Mouse (Mus musculus) embryonic facial prominence, embryonic 12.5 days (tissue): Measurements from ENCODE around the gene Gtf2b. TPM values are rescaled to one million over a fixed set of nuclear protein-coding genes. Genes with fewer than 3 reads are reported as not detected.

Experiments used
- ATAC-seq: fragments of 200-750 bp; cut with Nextera tagmentation; 2 replicates; pipeline ENCODE4 v1.8.0; 2017; ENCODE audit not compliant: insufficient number of reproducible peaks, insufficient read depth, low FRiP score, low TSS enrichment
- H3K27ac ChIP-seq: fragments of 300-500 bp; sonication (generic); 2 replicates; pipeline ENCODE4 v1.5.1; 2016; ENCODE audit warnings: mild to moderate bottlenecking
- H3K27me3 ChIP-seq: fragments of 300-500 bp; sonication (generic); 2 replicates; pipeline ENCODE4 v1.6.1; 2016; ENCODE audit warnings: mild to moderate bottlenecking, moderate library complexity
- H3K36me3 ChIP-seq: fragments of 300-500 bp; sonication (generic); 2 replicates; pipeline ENCODE4 v1.6.1; 2016; ENCODE audit warnings: mild to moderate bottlenecking
- H3K4me1 ChIP-seq: fragments of 300-500 bp; sonication (generic); 2 replicates; pipeline ENCODE4 v1.6.1; 2016
- H3K4me2 ChIP-seq: fragments of 300-500 bp; sonication (generic); replicated peaks from 2 replicates; pipeline ENCODE4 v1.6.1; 2016; ENCODE audit warnings: mild to moderate bottlenecking, moderate library complexity
- H3K4me3 ChIP-seq: fragments of 300-500 bp; sonication (generic); 2 replicates; pipeline ENCODE4 v1.5.1; 2016; ENCODE audit warnings: mild to moderate bottlenecking
- H3K9ac ChIP-seq: fragments of 300-500 bp; sonication (generic); 2 replicates; pipeline ENCODE4 v1.6.1; 2016; ENCODE audit warnings: mild to moderate bottlenecking, moderate library complexity
- H3K9me3 ChIP-seq: fragments of 300-500 bp; sonication (generic); 2 replicates; pipeline ENCODE4 v1.6.1; 2016; ENCODE audit warnings: mild to moderate bottlenecking, moderate library complexity
- WGBS: fragments of 180-500 bp; shearing (Covaris S2); methylation state at CpG from one replicate; pipeline ENCODE4 v1.1.7; 2016; 5-methylcytosine and 5-hydroxymethylcytosine counted together
- polyA plus RNA-seq: library from polyadenylated mRNA; unstranded; fragments of >200 nt; fragmentation: Nextera tagmentation; extraction: Ambion mirVana; gene quantifications from 2 replicates; pipeline ENCODE4 v1.2.1, GENCODE M21; 2016

Gene Gtf2b
- polyA plus RNA-seq, 1 experiment from 2014 or later, result 85.4 TPM

DNA sequence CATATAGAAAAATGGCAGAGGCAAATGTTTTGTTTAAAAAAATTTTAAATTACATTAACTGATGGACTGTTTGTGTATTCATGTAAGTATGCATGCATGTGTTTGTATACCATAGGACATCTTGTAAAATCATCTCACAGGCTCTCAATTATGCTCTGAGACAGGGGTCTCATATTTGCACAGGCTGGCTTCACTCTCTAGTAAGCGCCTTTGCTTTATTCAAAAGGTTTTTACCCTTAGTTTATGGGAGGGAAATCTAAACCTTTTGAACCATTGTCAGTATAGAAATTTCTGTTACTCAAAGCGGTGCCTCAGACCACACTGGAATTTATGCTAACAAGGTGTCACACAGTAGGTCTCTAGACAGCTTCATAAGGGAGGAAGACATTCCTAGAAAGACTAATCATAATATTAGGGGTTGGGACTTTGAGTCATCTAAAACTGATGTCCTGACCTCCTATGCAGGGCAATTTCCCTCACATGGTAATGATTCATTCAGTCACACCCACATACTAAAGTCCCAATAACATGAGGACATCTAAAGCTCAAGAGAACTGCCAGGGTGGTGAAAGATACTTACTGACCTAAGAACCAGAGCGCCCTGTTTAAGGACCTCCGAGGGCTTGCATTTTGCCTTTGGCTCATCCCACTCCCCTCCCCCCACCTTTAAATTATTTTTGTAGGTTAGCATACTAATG, 61.8 kb downstream of the Gtf2b start:
- no peak overlapping the region for H3K27ac ChIP-seq
- no peak for ATAC-seq
- H3K36me3 ChIP-seq, result peaks cover 12% of the 10 kb centered on the region; the same call in 1 of the 2 replicates
- WGBS, result 93% methylated on average over 4 of the region's 4 CpGs
- H3K9me3 ChIP-seq, result no peaks in the 10 kb centered on the region
- no peaks in the 10 kb centered on the region for H3K4me1 ChIP-seq
- H3K27me3 ChIP-seq, result no peaks in the 10 kb centered on the region
- H3K4me3 ChIP-seq, result no peak overlapping the region
- no peak overlapping the region for H3K4me2 ChIP-seq
- H3K9ac ChIP-seq, result no peak overlapping the region

DNA sequence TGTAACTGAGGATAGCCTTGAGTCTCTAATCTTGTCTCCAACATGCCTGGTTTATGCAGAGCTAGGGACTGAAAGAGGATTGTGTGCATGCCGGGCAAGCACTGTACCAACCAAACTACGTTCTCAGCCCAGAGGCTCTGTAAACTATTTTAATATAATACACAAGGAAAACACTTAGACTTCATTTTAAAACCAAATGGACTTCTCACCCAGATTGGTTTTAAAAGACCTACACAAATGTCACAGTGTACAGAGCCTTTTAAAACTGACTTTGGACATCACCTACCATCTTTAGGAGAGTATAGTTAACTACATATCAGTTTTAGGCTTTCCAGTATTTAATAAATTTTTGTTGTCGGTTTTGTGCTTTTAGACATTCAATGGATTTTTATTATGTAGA, 68.1 kb downstream of the Gtf2b start:
- 92% methylated on average over 3 of the region's 3 CpGs for WGBS
- H3K36me3 ChIP-seq, result peaks cover 7% of the 10 kb centered on the region; the same call in 1 of the 2 replicates

More for the DNA sequence above, 68.1 kb downstream of the Gtf2b start:
- Histone ChIP-seq H3K27ac (no peak overlapping the region), H3K9me3 (no peaks in the 10 kb centered on the region), H3K4me2 (no peak overlapping the region), H3K27me3 (no peaks in the 10 kb centered on the region), H3K4me1 (no peaks in the 10 kb centered on the region), H3K4me3 (no peak overlapping the region), H3K9ac (no peak overlapping the region)
- no peak for ATAC-seq

Other genes starting within 250 kb of the Gtf2b start
- 1.1 and 2.2 TPM in 2 replicates for gene Gbp7, start 234.7 kb upstream of the Gtf2b start, polyA plus RNA-seq
- 0.69 and 1.4 TPM in 2 replicates for gene Gbp3, start 205.0 kb upstream of the Gtf2b start, polyA plus RNA-seq
- gene Gbp2b, start 170.2 kb upstream of the Gtf2b start, polyA plus RNA-seq, result not detected in 2 replicates
- gene Gbp2, start 144.4 kb upstream of the Gtf2b start, polyA plus RNA-seq, result 0.09 and 0.23 TPM in 2 replicates
- gene Kyat3, start 64.0 kb upstream of the Gtf2b start, polyA plus RNA-seq, result 19.1 and 22.0 TPM in 2 replicates
- gene Pkn2, start 117.0 kb downstream of the Gtf2b start, polyA plus RNA-seq, result 62.4 and 64.0 TPM in 2 replicates